Mouse (Mus musculus): ENCODE results near the gene Prom1.

GRCm38 (mm10) chr5:43998295-43998989 lies 103.4 kb downstream of the Prom1 start:
- no peak for TF ChIP-seq CTCF (IDR thresholded peaks at IDR 0.05; ENCODE audit: low read depth)
- no peak for TF ChIP-seq EP300 (IDR thresholded peaks at IDR 0.05; ENCODE audit: low read depth)

Measured in liver, embryonic 14.5 days (tissue).